Mouse (Mus musculus) cerebellum, adult 9-10 months (tissue): ENCODE measurements at regions not wholly inside any gene's neighbourhood (a gene's known extent, or its start where the extent isn't known, plus 50 kb on each side); places are given as distances from the start of the nearest gene placed in this dataset.

Source experiments
- DNase-seq: peaks from one replicate; pipeline ENCODE4 v3.0.0; 2022

DNA sequence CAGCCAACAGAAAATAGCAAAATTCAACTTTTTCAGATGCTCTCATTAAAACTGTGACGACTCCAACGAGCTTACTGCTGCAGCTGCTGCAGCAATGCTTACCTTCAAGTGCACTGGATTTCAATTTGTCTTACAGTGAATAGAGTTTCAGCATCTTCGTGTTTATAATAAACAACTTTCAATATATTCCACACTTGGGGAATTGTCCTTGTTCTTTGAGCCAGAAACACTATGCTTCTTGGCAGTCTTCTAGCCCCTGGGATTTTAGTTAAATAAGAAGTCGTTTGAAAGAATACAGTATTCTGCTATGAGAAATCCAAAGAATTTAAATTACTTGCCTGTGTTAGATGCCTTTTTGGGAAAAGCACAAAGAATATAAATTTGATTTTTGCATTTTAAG lies 381.9 kb upstream of the Kcnd2 start:
- DNase-seq = no peak

DNA sequence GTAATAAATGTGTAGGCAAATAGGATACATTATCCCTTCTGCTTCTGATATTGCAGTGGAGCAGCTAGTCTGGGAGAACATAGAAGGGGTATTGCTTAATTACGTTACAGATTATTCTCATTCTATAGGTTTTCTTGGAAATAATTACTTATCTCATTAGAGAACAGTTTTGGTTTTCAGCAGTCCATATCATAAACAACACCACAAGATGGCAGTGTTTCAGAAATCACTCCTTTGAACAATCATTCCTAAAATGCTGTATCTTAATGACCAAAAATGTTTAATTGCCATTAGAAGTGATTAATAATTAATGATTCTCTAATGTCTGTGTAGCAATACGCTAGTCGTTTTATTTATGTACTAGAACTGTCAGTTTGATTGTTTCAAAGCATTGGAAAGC lies 375.2 kb upstream of the Kcnd2 start:
- peak; percentile 10 for DNase-seq
